ENCODE assay signal across 37 mouse cellular contexts in the genomic region with DNA sequence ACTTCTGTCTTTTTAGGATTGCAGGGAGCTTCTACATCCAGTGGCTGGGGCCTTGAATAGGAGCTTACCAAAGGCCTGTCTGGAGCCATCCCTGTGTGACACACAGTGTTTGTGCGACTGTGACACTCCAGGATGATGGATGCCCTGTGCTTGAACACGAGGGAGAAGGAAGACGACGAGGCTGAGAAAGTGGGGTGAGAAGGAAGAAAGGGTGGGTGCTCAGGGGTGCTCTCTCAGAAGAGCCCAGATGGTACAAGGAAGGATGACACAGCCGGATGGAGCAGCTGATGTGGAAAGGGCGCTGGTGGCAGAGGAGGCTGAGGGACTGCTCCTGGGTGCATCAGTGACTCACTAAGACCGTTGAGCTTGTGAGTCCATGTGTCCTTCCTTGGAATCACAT. TPM values are rescaled to one million over a fixed set of nuclear protein-coding genes. Genes with fewer than 3 reads are reported as not detected.
DNase-seq lines count a peak whose midpoint lies in the region; ATAC-seq and TF ChIP-seq lines count a peak whose summit lies in the region.
"Had no signal": no experiment of that assay in that cellular context is flagged by ENCODE, and none has a peak within 500 bp of the region (broad histone marks: within the 10 kb centered on the region; RNA-seq: fewer than 3 reads in every experiment).

A gene (plus strand): TSS at position 240 of the 400 bp plus-strand sequence.

- no peak for TF ChIP-seq POLR2A in MEL (IDR thresholded peaks at IDR 0.05; ENCODE audit: control insufficient read depth in 1 of 2, insufficient read depth in 1 of 2, low read depth in 1 of 2, low read length in 2 of 2, poor library complexity in 1 of 2)
- no peak for TF ChIP-seq POLR2A in small intestine, adult 2 months (IDR thresholded peaks at IDR 0.05; ENCODE audit: low read depth, low read length)

- H3K4me1 ChIP-seq in midbrain, embryonic 11.5 days (ENCODE audit: control insufficient read depth, insufficient read depth, low read length), result no peaks in the 10 kb centered on the region
- no peaks in the 10 kb centered on the region for H3K4me1 ChIP-seq in midbrain, embryonic 16.5 days (ENCODE audit: control insufficient read depth, insufficient read depth, low read length)
- peaks cover 8 to 20% of the 10 kb centered on the region in 2 experiments for H3K4me1 ChIP-seq in MEL (ENCODE audit: control insufficient read depth in 1 of 2, insufficient read depth in 2 of 2, low read length in 2 of 2)
- H3K4me1 ChIP-seq in small intestine, adult 2 months (ENCODE audit: control insufficient read depth, insufficient read depth, insufficient read length, low read length), result no peaks in the 10 kb centered on the region
- H3K4me1 ChIP-seq: heart, embryonic 15.5 days; hindbrain, embryonic 12.5 days; neural tube, embryonic 12.5 days had no signal

- ATAC-seq in midbrain, embryonic 11.5 days (ENCODE audit: low FRiP score), result no peak
- ATAC-seq in midbrain, embryonic 16.5 days, result no peak
- ATAC-seq: forebrain, embryonic 16.5 days; hindbrain, postnatal 0 days; intestine, embryonic 15.5 days; liver, embryonic 12.5 days; liver, postnatal 0 days had no signal

- H3K27ac ChIP-seq in midbrain, embryonic 11.5 days (ENCODE audit: low read depth, low read length), result no peak within 1 kb of the TSS
- no peak within 1 kb of the TSS for H3K27ac ChIP-seq in midbrain, embryonic 16.5 days (ENCODE audit: low read length)
- 0 out of 2 replicates have a peak within 1 kb of the TSS, but pooled peaks have one; percentile 13 for H3K27ac ChIP-seq in MEL (ENCODE audit: control insufficient read depth, low read depth, low read length)
- peak within 1 kb of the TSS; percentile 36 for H3K27ac ChIP-seq in small intestine, adult 2 months (ENCODE audit: insufficient read depth, low read depth, low read length)
- H3K27ac ChIP-seq: heart, embryonic 10.5 days; heart, embryonic 15.5 days; hindbrain, embryonic 12.5 days; hindbrain, postnatal 0 days; intestine, embryonic 15.5 days; liver, embryonic 12.5 days; midbrain, embryonic 10.5 days; neural tube, embryonic 12.5 days had no signal

- TF ChIP-seq EP300 in MEL (IDR thresholded peaks at IDR 0.05; ENCODE audit: low read depth in 1 of 2, low read length in 2 of 2), result no peak

- H3K9ac ChIP-seq in midbrain, embryonic 11.5 days (ENCODE audit: low read length), result no peak within 1 kb of the TSS
- no peak within 1 kb of the TSS for H3K9ac ChIP-seq in midbrain, embryonic 16.5 days (ENCODE audit: low read depth, low read length)
- H3K9ac ChIP-seq in MEL (ENCODE audit: control insufficient read depth, low read depth, low read length, poor library complexity, severe bottlenecking), result no peak within 1 kb of the TSS
- H3K9ac ChIP-seq: heart, embryonic 15.5 days; hindbrain, embryonic 12.5 days; intestine, embryonic 15.5 days; liver, embryonic 12.5 days; liver, postnatal 0 days; neural tube, embryonic 12.5 days had no signal

- no peaks in the 10 kb centered on the region for H3K9me3 ChIP-seq in midbrain, embryonic 11.5 days (ENCODE audit: control insufficient read depth, low read length)
- H3K9me3 ChIP-seq in midbrain, embryonic 16.5 days (replicated peaks; ENCODE audit: control insufficient read depth, low read length, poor library complexity, severe bottlenecking), result no peaks in the 10 kb centered on the region
- H3K9me3 ChIP-seq in MEL (replicated peaks; ENCODE audit: insufficient read depth, low read length), result no peaks in the 10 kb centered on the region
- H3K9me3 ChIP-seq: heart, embryonic 10.5 days; heart, embryonic 15.5 days; hindbrain, embryonic 12.5 days; intestine, embryonic 15.5 days; liver, embryonic 12.5 days; midbrain, embryonic 10.5 days; neural tube, embryonic 12.5 days had no signal

- no peaks in the 10 kb centered on the region for H3K79me2 ChIP-seq in MEL (ENCODE audit: control insufficient read depth, insufficient read depth, low read length, poor library complexity)

- WGBS in midbrain, embryonic 11.5 days, result 91% methylated on average over 7 of the region's 7 CpGs
- WGBS in midbrain, embryonic 16.5 days, result 93% methylated on average over 7 of the region's 7 CpGs
- 75% methylated on average over 7 of the region's 7 CpGs for WGBS in small intestine, adult 2 months

- H3K27me3 ChIP-seq in midbrain, embryonic 11.5 days (ENCODE audit: control insufficient read depth, insufficient read depth, low read length), result no peaks in the 10 kb centered on the region
- no peaks in the 10 kb centered on the region for H3K27me3 ChIP-seq in midbrain, embryonic 16.5 days (ENCODE audit: control insufficient read depth, insufficient read depth, low read depth, low read length)
- H3K27me3 ChIP-seq in MEL (ENCODE audit: control insufficient read depth in 1 of 2, insufficient read depth in 2 of 2, low read length in 2 of 2), result no peaks in the 10 kb centered on the region
- no peaks in the 10 kb centered on the region for H3K27me3 ChIP-seq in small intestine, adult 2 months (ENCODE audit: control insufficient read depth, insufficient read depth, low read length)
- H3K27me3 ChIP-seq: heart, embryonic 15.5 days; hindbrain, embryonic 12.5 days; intestine, embryonic 15.5 days; liver, embryonic 12.5 days; neural tube, embryonic 12.5 days had no signal

- no peak within 1 kb of the TSS for H3K4me3 ChIP-seq in midbrain, embryonic 11.5 days (ENCODE audit: low read depth, low read length)
- H3K4me3 ChIP-seq in midbrain, embryonic 16.5 days (ENCODE audit: low read depth, low read length), result no peak within 1 kb of the TSS
- H3K4me3 ChIP-seq in MEL (ENCODE audit: control insufficient read depth in 1 of 2, insufficient read depth in 1 of 2, low read depth in 2 of 2, low read length in 2 of 2), result no peak within 1 kb of the TSS
- H3K4me3 ChIP-seq in small intestine, adult 2 months (ENCODE audit: low read depth, low read length), result no peak within 1 kb of the TSS
- H3K4me3 ChIP-seq: erythroblast, embryonic 14.5 days; heart, embryonic 10.5 days; heart, embryonic 15.5 days; hindbrain, embryonic 12.5 days; intestine, embryonic 15.5 days; liver, embryonic 12.5 days; midbrain, embryonic 10.5 days; myocyte; neural tube, embryonic 12.5 days had no signal

- H3K36me3 ChIP-seq in midbrain, embryonic 11.5 days (ENCODE audit: control insufficient read depth, insufficient read depth, low read length), result no peaks in the 10 kb centered on the region; the same call in 1 of the 2 replicates
- H3K36me3 ChIP-seq in midbrain, embryonic 16.5 days (ENCODE audit: control insufficient read depth, insufficient read depth, low read length), result no peaks in the 10 kb centered on the region
- peaks cover 0 to 7% of the 10 kb centered on the region in 2 experiments; a peak in 2 of 4 replicates for H3K36me3 ChIP-seq in MEL (ENCODE audit: control insufficient read depth in 1 of 2, insufficient read depth in 2 of 2, low read length in 2 of 2)
- no peaks in the 10 kb centered on the region for H3K36me3 ChIP-seq in small intestine, adult 2 months (ENCODE audit: control insufficient read depth, insufficient read depth, low read length)
- H3K36me3 ChIP-seq: heart, embryonic 10.5 days; heart, embryonic 15.5 days; hindbrain, embryonic 12.5 days; intestine, embryonic 15.5 days; liver, embryonic 12.5 days; midbrain, embryonic 10.5 days; neural tube, embryonic 12.5 days had no signal

- no peak for TF ChIP-seq CTCF in MEL (IDR thresholded peaks at IDR 0.05 in 2 of 3, conservative IDR thresholded peaks at IDR 0.05 in 1 of 3; ENCODE audit: control insufficient read depth in 1 of 3, insufficient read depth in 1 of 3, low read depth in 2 of 3, low read length in 3 of 3, poor library complexity in 1 of 3, severe bottlenecking in 1 of 3)
- TF ChIP-seq CTCF in small intestine, adult 2 months (IDR thresholded peaks at IDR 0.05; ENCODE audit: extremely low read depth, insufficient read length, insufficient replicate concordance, low read depth, low read length), result no peak

- no peak for TF ChIP-seq RAD21 in MEL (IDR thresholded peaks at IDR 0.05; ENCODE audit: low read depth, low read length)

- DNase-seq in adrenal gland, postnatal 14 days, result peak; percentile 23
- DNase-seq in adrenal gland, postnatal 4 days (ENCODE audit: low spot score in 2 of 2), result no peak
- DNase-seq in midbrain, embryonic 11.5 days (ENCODE audit: low spot score, missing footprints), result peak; percentile 47
- no peak for DNase-seq in MEL (ENCODE audit: low read depth, low spot score)
- no peak for DNase-seq in layer of hippocampus, postnatal 36 days
- DNase-seq: cerebellum, adult 18-20 months; cerebellum, postnatal 10 days; gastrocnemius, postnatal 14 days; kidney, postnatal 36 days; left cerebral cortex, postnatal 4 days; liver, postnatal 0 days; lung, postnatal 4 days; thymus, adult 2 months; thymus, postnatal 36 days had no signal

- no peak within 1 kb of the TSS for H3K4me2 ChIP-seq in midbrain, embryonic 11.5 days
- H3K4me2 ChIP-seq in midbrain, embryonic 16.5 days (ENCODE audit: low read length), result no peak within 1 kb of the TSS
- H3K4me2 ChIP-seq: heart, embryonic 15.5 days; hindbrain, embryonic 12.5 days; intestine, embryonic 15.5 days; liver, embryonic 12.5 days; neural tube, embryonic 12.5 days had no signal

TF ChIP-seq in MEL, 35 proteins besides CTCF, POLR2A, EP300 and RAD21 (continues in another document):
- no peak for TF ChIP-seq POLR2AphosphoS5 (IDR thresholded peaks at IDR 0.05; ENCODE audit: borderline replicate concordance, low read depth, low read length)
- no peak for TF ChIP-seq TBP (IDR thresholded peaks at IDR 0.05; ENCODE audit: low read depth, low read length)
- TF ChIP-seq GABPA (IDR thresholded peaks at IDR 0.05; ENCODE audit: low read depth, low read length), result no peak
- TF ChIP-seq ZC3H11A (IDR thresholded peaks at IDR 0.05; ENCODE audit: low read depth, low read length), result no peak
- TF ChIP-seq USF2 (IDR thresholded peaks at IDR 0.05; ENCODE audit: borderline replicate concordance in 1 of 2, insufficient read depth in 1 of 2, low read depth in 1 of 2, low read length in 2 of 2), result no peak
- no peak for TF ChIP-seq MYC (IDR thresholded peaks at IDR 0.05; ENCODE audit: low read depth, low read length)
- TF ChIP-seq TCF12 (IDR thresholded peaks at IDR 0.05; ENCODE audit: low read depth, low read length), result no peak
- TF ChIP-seq GATA1 (IDR thresholded peaks at IDR 0.05; ENCODE audit: low read depth, low read length), result no peak
- no peak for TF ChIP-seq POLR2AphosphoS2 (IDR thresholded peaks at IDR 0.05; ENCODE audit: low read length)
- no peak for TF ChIP-seq HCFC1 (IDR thresholded peaks at IDR 0.05; ENCODE audit: low read depth, low read length)
- no peak for TF ChIP-seq MXI1 (IDR thresholded peaks at IDR 0.05; ENCODE audit: low read depth, low read length)

RNA-seq across cellular contexts. Expression of the gene that starts here (rescaled TPM):
- total RNA-seq in adrenal gland, postnatal 14 days (2021), result not detected in 2 replicates
- total RNA-seq in adrenal gland, postnatal 4 days (2021), result not detected
- polyA plus RNA-seq in midbrain, embryonic 11.5 days (2014; fragmentation: Nextera tagmentation; extraction: Ambion mirVana), result not detected in 2 replicates
- polyA plus RNA-seq in midbrain, embryonic 16.5 days (2015; fragmentation: Nextera tagmentation; extraction: Ambion mirVana), result not detected in 2 replicates
- total RNA-seq in MEL (2012; rRNA removed), result not detected in 2 replicates
- polyA plus RNA-seq in MEL (2012; ENCODE audit: insufficient read depth in 1 of 2, insufficient read length in 2 of 2, low read depth in 1 of 2, low replicate concordance in 2 of 2, missing spikeins in 1 of 2), result under 1 TPM in 1 of 2 experiments, not detected in 1; 0.06 TPM
- polyA plus RNA-seq in small intestine, adult 2 months (2012; rRNA removed), result 0.17 and 0.35 TPM in 2 replicates
- under 1 TPM in 1 of 2 experiments, not detected in 1; 0.27 TPM for total RNA-seq in layer of hippocampus, postnatal 36 days (2021)
- total RNA-seq: common myeloid progenitor, adult 5-6 weeks; gastrocnemius, postnatal 14 days; granulocyte monocyte progenitor cell, adult 5-6 weeks; heart, postnatal 25 days; hindbrain, postnatal 0 days; layer of hippocampus, adult 8-10 months; layer of hippocampus, postnatal 25 days; left cerebral cortex, postnatal 4 days; midbrain, postnatal 0 days had no signal
- polyA plus RNA-seq: erythroblast, embryonic 14.5 days; forebrain, embryonic 11.5 days; forebrain, embryonic 16.5 days; heart, embryonic 10.5 days; heart, embryonic 15.5 days; hindbrain, embryonic 12.5 days; hindbrain, postnatal 0 days; intestine, embryonic 15.5 days; kidney, embryonic 16.5 days; liver, embryonic 12.5 days; liver, postnatal 0 days; lung, embryonic 16.5 days; midbrain, embryonic 10.5 days; midbrain, postnatal 0 days; neural tube, embryonic 12.5 days; stomach, embryonic 16.5 days had no signal

Comparison
In these comparisons a context has a peak if more than half of its experiments do, and no peak if none do; other contexts are left out.
1. Peak in DNase-seq in adrenal gland, postnatal 14 days; RNA of the gene not detected or under 1 TPM.
2. Peak in DNase-seq in midbrain, embryonic 11.5 days; RNA of the gene not detected or under 1 TPM.
3. H3K27ac ChIP-seq: peak in MEL (single experiment) and small intestine, adult 2 months (single experiment); none in midbrain, embryonic 11.5 days (single experiment) and midbrain, embryonic 16.5 days (single experiment).